Mouse (Mus musculus): ENCODE data around the gene Hcn2. TPM values are rescaled to one million over a fixed set of nuclear protein-coding genes. Genes with fewer than 3 reads are reported as not detected.

The Hcn2 gene
- total RNA-seq (2014; fragmentation: Nextera tagmentation) (0.50 TPM in 1 of 2 replicates, not detected in the other), total RNA-seq (2017) (not detected in 2 replicates)

- ATAC-seq (replicated peaks; ENCODE audit: low FRiP score, low TSS enrichment, poor library complexity, severe bottlenecking) = no peak
Measured at GRCm38 (mm10) chr10:79716254-79716987, at the start of gene Hcn2. Gene Hcn2 (plus strand): TSS chr10:79716634.

- ATAC-seq (replicated peaks; ENCODE audit: low FRiP score, low TSS enrichment, poor library complexity, severe bottlenecking) = no peak
Measured at GRCm38 (mm10) chr10:79668076-79668475, 48.4 kb upstream of the Hcn2 start.

- peak; percentile 85 for ATAC-seq (replicated peaks; ENCODE audit: low FRiP score, low TSS enrichment, poor library complexity, severe bottlenecking)
Measured at GRCm38 (mm10) chr10:79668771-79669575, 47.5 kb upstream of the Hcn2 start, which contains the start of gene Tpgs1. Gene Tpgs1 (plus strand): TSS chr10:79669369.

GRCm38 (mm10) chr10:79669576-79670057 lies 46.8 kb upstream of the Hcn2 start:
- peak; percentile 28 for ATAC-seq (replicated peaks; ENCODE audit: low FRiP score, low TSS enrichment, poor library complexity, severe bottlenecking)

GRCm38 (mm10) chr10:79670071-79670888 lies 46.2 kb upstream of the Hcn2 start:
- no peak for ATAC-seq (replicated peaks; ENCODE audit: low FRiP score, low TSS enrichment, poor library complexity, severe bottlenecking)

- no peak for ATAC-seq (replicated peaks; ENCODE audit: low FRiP score, low TSS enrichment, poor library complexity, severe bottlenecking)
Measured at GRCm38 (mm10) chr10:79671396-79672087, 44.9 kb upstream of the Hcn2 start.

GRCm38 (mm10) chr10:79672088-79672455 lies 44.4 kb upstream of the Hcn2 start:
- no peak; the same call in 1 of the 2 replicates for ATAC-seq (replicated peaks; ENCODE audit: low FRiP score, low TSS enrichment, poor library complexity, severe bottlenecking)

GRCm38 (mm10) chr10:79673054-79673453 lies 43.4 kb upstream of the Hcn2 start:
- ATAC-seq (replicated peaks; ENCODE audit: low FRiP score, low TSS enrichment, poor library complexity, severe bottlenecking) = no peak

- ATAC-seq (replicated peaks; ENCODE audit: low FRiP score, low TSS enrichment, poor library complexity, severe bottlenecking) = no peak
Measured at GRCm38 (mm10) chr10:79675346-79676035, 40.9 kb upstream of the Hcn2 start.

- ATAC-seq (replicated peaks; ENCODE audit: low FRiP score, low TSS enrichment, poor library complexity, severe bottlenecking) = peak; percentile 7; the same call in 1 of the 2 replicates
Measured at GRCm38 (mm10) chr10:79680606-79681495, 35.6 kb upstream of the Hcn2 start.

- peak; percentile 75 for ATAC-seq (replicated peaks; ENCODE audit: low FRiP score, low TSS enrichment, poor library complexity, severe bottlenecking)
Measured at GRCm38 (mm10) chr10:79681591-79682245, 34.7 kb upstream of the Hcn2 start, which contains the start of gene Cdc34. Gene Cdc34 (plus strand): TSS chr10:79682195.

GRCm38 (mm10) chr10:79682551-79682915 lies 33.9 kb upstream of the Hcn2 start:
- ATAC-seq (replicated peaks; ENCODE audit: low FRiP score, low TSS enrichment, poor library complexity, severe bottlenecking) = no peak

GRCm38 (mm10) chr10:79682916-79683582 lies 33.4 kb upstream of the Hcn2 start:
- ATAC-seq (replicated peaks; ENCODE audit: low FRiP score, low TSS enrichment, poor library complexity, severe bottlenecking) = peak; percentile 19

- no peak for ATAC-seq (replicated peaks; ENCODE audit: low FRiP score, low TSS enrichment, poor library complexity, severe bottlenecking)
Measured at GRCm38 (mm10) chr10:79683726-79684640, 32.5 kb upstream of the Hcn2 start.

- no peak for ATAC-seq (replicated peaks; ENCODE audit: low FRiP score, low TSS enrichment, poor library complexity, severe bottlenecking)
Measured at GRCm38 (mm10) chr10:79684770-79685600, 31.4 kb upstream of the Hcn2 start.

All from megakaryocyte-erythroid progenitor cell, adult 5-6 weeks (primary cell).